Comparison of ENCODE assay signal across 16 mouse cellular contexts in the genomic region with DNA sequence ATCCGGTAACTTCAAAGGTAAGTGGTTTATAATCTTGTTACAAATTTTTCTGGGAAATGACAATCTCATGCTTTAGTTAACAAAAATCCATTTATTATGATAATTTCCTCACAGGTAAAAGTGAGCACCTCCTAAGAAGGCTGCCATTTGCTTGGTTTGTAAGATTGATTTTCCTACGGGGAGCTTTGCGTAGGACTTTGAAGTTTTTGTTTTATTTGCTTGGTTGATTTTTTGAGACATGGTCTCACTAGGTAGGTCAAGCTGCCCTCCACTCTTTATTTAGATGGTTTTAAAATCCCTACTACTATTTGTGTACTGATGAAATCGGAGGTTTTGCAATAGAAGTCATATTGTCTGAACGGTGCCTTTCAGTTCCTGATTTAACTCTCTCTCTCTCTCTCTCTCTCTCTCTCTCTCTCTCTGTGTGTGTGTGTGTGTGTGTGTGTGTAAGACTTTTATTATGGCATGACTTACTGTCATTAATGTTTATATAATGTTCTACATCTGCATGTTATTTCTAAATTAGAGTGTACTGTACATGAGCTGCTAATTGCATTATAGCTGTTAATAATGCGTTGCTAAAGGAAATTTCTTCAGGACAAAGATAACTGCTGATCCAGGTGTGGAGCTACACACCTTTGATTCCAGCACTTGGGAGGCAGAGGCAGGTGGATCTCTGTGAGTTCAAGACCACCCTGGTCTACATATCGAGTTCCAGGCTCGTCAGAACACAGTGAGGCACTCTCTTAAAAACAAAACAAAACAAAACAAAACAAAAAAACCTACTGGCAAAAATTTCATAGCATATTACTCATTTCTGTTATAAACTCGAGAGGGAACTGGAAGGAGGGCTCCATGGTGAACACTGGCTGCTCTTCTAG. TPM values are rescaled to one million over a fixed set of nuclear protein-coding genes. Genes with fewer than 3 reads are reported as not detected.
A peak's percentile ranks its signal among the peaks of the same experiment; 100 is the strongest.
DNase-seq lines count a peak whose midpoint lies in the region; ATAC-seq and TF ChIP-seq lines count a peak whose summit lies in the region.
"Had no signal": no experiment of that assay in that cellular context is flagged by ENCODE, and none has a peak within 500 bp of the region (broad histone marks: within the 10 kb centered on the region; RNA-seq: fewer than 3 reads in every experiment).

No protein-coding gene starts in this region.

- no peak for TF ChIP-seq CTCF in thymus, adult 2 months (IDR thresholded peaks at IDR 0.05; ENCODE audit: borderline replicate concordance, control insufficient read depth, extremely low read depth, insufficient read depth, low read length, poor library complexity)
- no peak for TF ChIP-seq CTCF in bone marrow, adult 2 months (IDR thresholded peaks at IDR 0.05; ENCODE audit: control insufficient read depth, insufficient read depth, low read length)
- no peak for TF ChIP-seq CTCF in midbrain, postnatal 0 days (IDR thresholded peaks at IDR 0.05)

- peak overlapping the region; percentile 60 for H3K4me2 ChIP-seq in liver, embryonic 12.5 days
- no peak overlapping the region for H3K4me2 ChIP-seq in midbrain, postnatal 0 days (ENCODE audit: low read depth, low read length, poor library complexity, severe bottlenecking)
- H3K4me2 ChIP-seq: hindbrain, embryonic 12.5 days; kidney, embryonic 15.5 days; midbrain, embryonic 12.5 days; neural tube, embryonic 13.5 days had no signal

- H3K27ac ChIP-seq in thymus, adult 2 months (ENCODE audit: control insufficient read depth, insufficient read depth, low read length): peak overlapping the region; percentile 81
- peak overlapping the region; percentile 95; the same call in 1 of the 2 replicates for H3K27ac ChIP-seq in bone marrow, adult 2 months (ENCODE audit: control insufficient read depth, insufficient read depth, low read depth, low read length, poor library complexity)
- H3K27ac ChIP-seq in liver, embryonic 12.5 days: peak overlapping the region; percentile 90
- no peak overlapping the region for H3K27ac ChIP-seq in midbrain, postnatal 0 days (ENCODE audit: low read depth, low read length)
- H3K27ac ChIP-seq: heart, adult 2 months; hindbrain, embryonic 12.5 days; kidney, embryonic 15.5 days; midbrain, embryonic 12.5 days; neural tube, embryonic 13.5 days had no signal

- H3K4me1 ChIP-seq in thymus, adult 2 months (replicated peaks; ENCODE audit: control insufficient read depth, insufficient read depth, low read length): peaks cover 3% of the 10 kb centered on the region; the same call in 1 of the 2 replicates
- H3K4me1 ChIP-seq in bone marrow, adult 2 months (ENCODE audit: control insufficient read depth, insufficient read depth, low read length): peaks cover 1% of the 10 kb centered on the region; the same call in 1 of the 2 replicates
- peaks cover 23% of the 10 kb centered on the region for H3K4me1 ChIP-seq in liver, embryonic 12.5 days
- H3K4me1 ChIP-seq in midbrain, postnatal 0 days (ENCODE audit: insufficient read depth, low read length): no peaks in the 10 kb centered on the region
- H3K4me1 ChIP-seq: hindbrain, embryonic 12.5 days; kidney, embryonic 15.5 days; midbrain, embryonic 12.5 days; neural tube, embryonic 13.5 days had no signal

- DNase-seq in thymus, adult 2 months: no peak
- DNase-seq in thymus, postnatal 4 days: no peak
- DNase-seq in right cerebral cortex, postnatal 25 days: no peak
- no peak for DNase-seq in cerebellum, postnatal 25 days
- DNase-seq in midbrain, postnatal 0 days (ENCODE audit: low spot score): no peak
- DNase-seq: cerebellum, postnatal 14 days had no signal

- 0 out of 2 replicates have a peak, but pooled peaks cover 3% of the 10 kb centered on the region for H3K9me3 ChIP-seq in liver, embryonic 12.5 days (replicated peaks)
- H3K9me3 ChIP-seq in midbrain, postnatal 0 days (ENCODE audit: low read length): no peaks in the 10 kb centered on the region
- H3K9me3 ChIP-seq: hindbrain, embryonic 12.5 days; kidney, embryonic 15.5 days; midbrain, embryonic 12.5 days; neural tube, embryonic 13.5 days had no signal

- H3K27me3 ChIP-seq in thymus, adult 2 months (ENCODE audit: control insufficient read depth, insufficient read depth, low read length): no peaks in the 10 kb centered on the region
- no peaks in the 10 kb centered on the region for H3K27me3 ChIP-seq in liver, embryonic 12.5 days (replicated peaks)
- H3K27me3 ChIP-seq in midbrain, postnatal 0 days (ENCODE audit: insufficient read depth, low read length): no peaks in the 10 kb centered on the region
- H3K27me3 ChIP-seq: hindbrain, embryonic 12.5 days; kidney, embryonic 15.5 days; midbrain, embryonic 12.5 days; neural tube, embryonic 13.5 days had no signal

- peak; percentile 46 for ATAC-seq in liver, embryonic 12.5 days
- peak; percentile 42 for ATAC-seq in neutrophil, adult 5-6 weeks (ENCODE audit: extremely low read depth, insufficient number of reproducible peaks, low FRiP score, poor library complexity, severe bottlenecking)
- ATAC-seq in midbrain, postnatal 0 days (ENCODE audit: low FRiP score): no peak

- H3K36me3 ChIP-seq in thymus, adult 2 months (ENCODE audit: control insufficient read depth, insufficient read depth, low read length): no peaks in the 10 kb centered on the region
- H3K36me3 ChIP-seq in liver, embryonic 12.5 days: peaks cover 9% of the 10 kb centered on the region
- no peaks in the 10 kb centered on the region for H3K36me3 ChIP-seq in midbrain, postnatal 0 days (ENCODE audit: insufficient read depth, low read length)
- H3K36me3 ChIP-seq: hindbrain, embryonic 12.5 days; kidney, embryonic 15.5 days; midbrain, embryonic 12.5 days; neural tube, embryonic 13.5 days had no signal

- H3K9ac ChIP-seq in liver, embryonic 12.5 days: peak overlapping the region; percentile 67
- H3K9ac ChIP-seq in midbrain, postnatal 0 days (replicated peaks; ENCODE audit: low read length, poor library complexity, severe bottlenecking): no peak overlapping the region
- H3K9ac ChIP-seq: hindbrain, embryonic 12.5 days; kidney, embryonic 15.5 days; midbrain, embryonic 12.5 days; neural tube, embryonic 13.5 days had no signal

- WGBS in thymus, adult 2 months: 8% methylated on average over 9 of the region's 9 CpGs
- WGBS in bone marrow, adult 2 months: 3% methylated on average over 9 of the region's 9 CpGs
- 42% methylated on average over 9 of the region's 9 CpGs for WGBS in liver, embryonic 12.5 days (ENCODE audit: insufficient replicate concordance)
- WGBS in midbrain, postnatal 0 days: 87% methylated on average over 9 of the region's 9 CpGs

- TF ChIP-seq POLR2A in thymus, adult 2 months (IDR thresholded peaks at IDR 0.05; ENCODE audit: control insufficient read depth, extremely low read depth, insufficient read depth, low read length, poor library complexity): no peak
- TF ChIP-seq POLR2A in bone marrow, adult 2 months (IDR thresholded peaks at IDR 0.05; ENCODE audit: borderline replicate concordance, control insufficient read depth, low read depth, low read length): no peak

- H3K4me3 ChIP-seq in thymus, adult 2 months (ENCODE audit: control insufficient read depth, insufficient read depth, low read length): peak overlapping the region; percentile 66
- H3K4me3 ChIP-seq in bone marrow, adult 2 months (replicated peaks; ENCODE audit: control insufficient read depth, low read depth, low read length): peak overlapping the region; percentile 97
- H3K4me3 ChIP-seq in liver, embryonic 12.5 days: peak overlapping the region; percentile 66
- no peak overlapping the region for H3K4me3 ChIP-seq in midbrain, postnatal 0 days (ENCODE audit: low read depth, low read length)
- H3K4me3 ChIP-seq: heart, adult 2 months; hindbrain, embryonic 12.5 days; kidney, embryonic 15.5 days; midbrain, embryonic 12.5 days; neural tube, embryonic 13.5 days had no signal

RNA-seq across cellular contexts. Expression of a gene that starts 0.7 kb away (rescaled TPM):
- polyA plus RNA-seq in thymus, adult 2 months (2012; rRNA removed): 6.4 and 6.8 TPM in 2 replicates
- polyA plus RNA-seq in bone marrow, adult 2 months (2011; ENCODE audit: insufficient read depth, insufficient read length, low replicate concordance, missing spikeins): 118 and 261 TPM in 2 replicates
- 12.6 TPM in 2 replicates for polyA plus RNA-seq in liver, embryonic 12.5 days (2016; fragmentation: Nextera tagmentation; extraction: Ambion mirVana)
- 26.8 and 35.0 TPM in 2 replicates for total RNA-seq in neutrophil, adult 5-6 weeks (2017)
- total RNA-seq in midbrain, postnatal 0 days (2014; rRNA removed): 0.11 TPM in 1 of 2 replicates, not detected in the other
- polyA plus RNA-seq in midbrain, postnatal 0 days (2015; fragmentation: Nextera tagmentation; extraction: Ambion mirVana): 0.09 TPM in 1 of 2 replicates, not detected in the other
- total RNA-seq: layer of hippocampus, postnatal 14 days had no signal
- polyA plus RNA-seq: neural tube, embryonic 13.5 days had no signal

RNA-seq across cellular contexts. Expression of a gene that starts 39.7 kb away (rescaled TPM):
- 0.04 TPM in 1 of 2 replicates, not detected in the other for polyA plus RNA-seq in thymus, adult 2 months (2012; rRNA removed)
- not detected in 2 replicates for polyA plus RNA-seq in bone marrow, adult 2 months (2011; ENCODE audit: insufficient read depth, insufficient read length, low replicate concordance, missing spikeins)
- not detected in 2 replicates for polyA plus RNA-seq in liver, embryonic 12.5 days (2016; fragmentation: Nextera tagmentation; extraction: Ambion mirVana)
- not detected in 2 replicates for total RNA-seq in neutrophil, adult 5-6 weeks (2017)
- total RNA-seq in midbrain, postnatal 0 days (2014; rRNA removed): not detected in 2 replicates
- polyA plus RNA-seq in midbrain, postnatal 0 days (2015; fragmentation: Nextera tagmentation; extraction: Ambion mirVana): not detected in 2 replicates
- total RNA-seq: heart, adult 2 months had no signal
- polyA plus RNA-seq: heart, adult 2 months; hindbrain, embryonic 12.5 days; kidney, embryonic 15.5 days; limb, embryonic 14.5 days; midbrain, embryonic 12.5 days; neural tube, embryonic 13.5 days had no signal

RNA-seq across cellular contexts. Expression of a gene that starts 49.7 kb away (rescaled TPM):
- 4.7 and 8.0 TPM in 2 replicates for polyA plus RNA-seq in thymus, adult 2 months (2012; rRNA removed)
- 6.5 and 7.2 TPM in 2 replicates for polyA plus RNA-seq in bone marrow, adult 2 months (2011; ENCODE audit: insufficient read depth, insufficient read length, low replicate concordance, missing spikeins)
- polyA plus RNA-seq in liver, embryonic 12.5 days (2016; fragmentation: Nextera tagmentation; extraction: Ambion mirVana): 0.69 and 0.79 TPM in 2 replicates
- total RNA-seq in neutrophil, adult 5-6 weeks (2017): 0.86 and 1.0 TPM in 2 replicates
- 1.2 and 2.8 TPM in 2 replicates for total RNA-seq in midbrain, postnatal 0 days (2014; rRNA removed)
- polyA plus RNA-seq in midbrain, postnatal 0 days (2015; fragmentation: Nextera tagmentation; extraction: Ambion mirVana): 1.4 and 1.7 TPM in 2 replicates
